Mouse (Mus musculus) urinary bladder, adult 18-20 months (tissue): ENCODE measurements around the gene Zfp940.

Source experiments
- DNase-seq, 2 experiments: peaks; one replicate each; pipeline ENCODE4 v3.0.0; 2022; ENCODE audit warnings: low spot score in 2 of 2, mixed read lengths in 2 of 2

Zfp940 gene

GRCm38 (mm10) chr7:29807046-29807445 lies 46.4 kb downstream of the Zfp940 start:
- no peak for DNase-seq

- no peak for DNase-seq
Measured at GRCm38 (mm10) chr7:29792906-29793305, 60.6 kb downstream of the Zfp940 start.

GRCm38 (mm10) chr7:29785888-29786287 lies 67.6 kb downstream of the Zfp940 start:
- DNase-seq, result no peak

- DNase-seq, result no peak
Measured at GRCm38 (mm10) chr7:29785023-29785422, 68.4 kb downstream of the Zfp940 start.

- peak; percentile 67 to 74 for DNase-seq
Measured at GRCm38 (mm10) chr7:29783871-29784551, 69.5 kb downstream of the Zfp940 start, which contains the start of gene Zfp30. Zfp30 (plus strand) TSS chr7:29783998.
